Mouse (Mus musculus): Measurements from ENCODE around the gene Nucb1.

The Nucb1 gene

GRCm38 (mm10) chr7:45481374-45481927 is 28.8 kb downstream of the Nucb1 start, which contains the start of gene Tulp2:
Gene Tulp2, plus strand, starts transcription at chr7:45481877.
- TF ChIP-seq GATA4 (IDR thresholded peaks at IDR 0.05; ENCODE audit: insufficient replicate concordance, low read length) = no peak

GRCm38 (mm10) chr7:45478774-45479173 is 31.4 kb downstream of the Nucb1 start:
- TF ChIP-seq GATA4 (IDR thresholded peaks at IDR 0.05; ENCODE audit: insufficient replicate concordance, low read length) = no peak

GRCm38 (mm10) chr7:45477003-45477402 is 33.2 kb downstream of the Nucb1 start:
- TF ChIP-seq GATA4 (IDR thresholded peaks at IDR 0.05; ENCODE audit: insufficient replicate concordance, low read length) = no peak

- TF ChIP-seq GATA4 (IDR thresholded peaks at IDR 0.05; ENCODE audit: insufficient replicate concordance, low read length) = no peak
Measured at GRCm38 (mm10) chr7:45476453-45476852, 33.8 kb downstream of the Nucb1 start.

- TF ChIP-seq GATA4 (IDR thresholded peaks at IDR 0.05; ENCODE audit: insufficient replicate concordance, low read length) = no peak
Measured at GRCm38 (mm10) chr7:45475291-45475969, 34.8 kb downstream of the Nucb1 start.

- TF ChIP-seq GATA4 (IDR thresholded peaks at IDR 0.05; ENCODE audit: insufficient replicate concordance, low read length) = no peak
Measured at GRCm38 (mm10) chr7:45470869-45471268, 39.3 kb downstream of the Nucb1 start.

GRCm38 (mm10) chr7:45467090-45467670 is 43.0 kb downstream of the Nucb1 start:
- no peak for TF ChIP-seq GATA4 (IDR thresholded peaks at IDR 0.05; ENCODE audit: insufficient replicate concordance, low read length)

- TF ChIP-seq GATA4 (IDR thresholded peaks at IDR 0.05; ENCODE audit: insufficient replicate concordance, low read length) = 0 out of 2 replicates have a peak, but pooled peaks have one; percentile 4
Measured at GRCm38 (mm10) chr7:45466283-45467089, 43.7 kb downstream of the Nucb1 start, which contains the start of gene Bax. Gene Bax, minus strand, starts transcription at chr7:45466898.

GRCm38 (mm10) chr7:45465549-45465948 is 44.7 kb downstream of the Nucb1 start:
- no peak for TF ChIP-seq GATA4 (IDR thresholded peaks at IDR 0.05; ENCODE audit: insufficient replicate concordance, low read length)

GRCm38 (mm10) chr7:45465112-45465511 is 45.1 kb downstream of the Nucb1 start:
- no peak for TF ChIP-seq GATA4 (IDR thresholded peaks at IDR 0.05; ENCODE audit: insufficient replicate concordance, low read length)

- TF ChIP-seq GATA4 (IDR thresholded peaks at IDR 0.05; ENCODE audit: insufficient replicate concordance, low read length) = no peak
Measured at GRCm38 (mm10) chr7:45463987-45464778, 46.0 kb downstream of the Nucb1 start.

- no peak for TF ChIP-seq GATA4 (IDR thresholded peaks at IDR 0.05; ENCODE audit: insufficient replicate concordance, low read length)
Measured at GRCm38 (mm10) chr7:45462325-45462724, 47.9 kb downstream of the Nucb1 start.

GRCm38 (mm10) chr7:45461781-45462180 is 48.4 kb downstream of the Nucb1 start:
- TF ChIP-seq GATA4 (IDR thresholded peaks at IDR 0.05; ENCODE audit: insufficient replicate concordance, low read length) = no peak

- TF ChIP-seq GATA4 (IDR thresholded peaks at IDR 0.05; ENCODE audit: insufficient replicate concordance, low read length) = no peak
Measured at GRCm38 (mm10) chr7:45461326-45461725, 48.9 kb downstream of the Nucb1 start.

- TF ChIP-seq GATA4 (IDR thresholded peaks at IDR 0.05; ENCODE audit: insufficient replicate concordance, low read length) = peak; percentile 63; the same call in 1 of the 2 replicates
Measured at GRCm38 (mm10) chr7:45460860-45461314, 49.3 kb downstream of the Nucb1 start.

Measured in liver, adult (tissue).